Mouse (Mus musculus): ENCODE results near the gene Ccr1l1. TPM values are rescaled to one million over a fixed set of nuclear protein-coding genes. Genes with fewer than 3 reads are reported as not detected.
"Not testable (repeated sequence)": the region's sequence is repeated elsewhere in the genome, so short reads cannot be mapped to it uniquely, and the experiment has no call there.

The Ccr1l1 gene
- polyA plus RNA-seq, 1 experiment from 2014 or later: not detected

DNA sequence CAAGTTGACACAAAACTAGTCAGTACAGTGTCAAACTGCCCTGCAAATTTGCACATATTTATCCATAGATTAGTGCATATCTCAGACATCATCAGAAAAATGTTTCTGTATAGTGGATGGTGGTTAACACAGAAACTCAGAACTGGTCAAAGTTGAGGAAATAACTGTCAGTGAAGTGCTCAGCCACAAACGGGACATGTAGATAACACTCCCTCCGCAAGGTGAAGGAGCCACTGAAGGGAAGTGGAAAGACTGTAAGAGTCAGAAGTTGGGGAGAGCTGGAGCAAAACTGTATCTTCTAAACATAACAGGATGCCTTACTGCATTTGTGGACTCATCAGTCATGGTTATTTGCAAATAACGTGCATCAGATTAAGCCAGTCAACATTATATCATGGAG is 19.5 kb upstream of the Ccr1l1 start:
- H3K4me2 ChIP-seq (ENCODE audit: low read depth, low read length): no peak overlapping the region
- no peaks in the 10 kb centered on the region for H3K27me3 ChIP-seq (ENCODE audit: control insufficient read depth, insufficient read depth, low read length)
- H3K4me1 ChIP-seq (ENCODE audit: control insufficient read depth, insufficient read depth, low read length): no peaks in the 10 kb centered on the region
- no peak for DNase-seq (ENCODE audit: low spot score)
- H3K27ac ChIP-seq (replicated peaks; ENCODE audit: low read depth, low read length): no peak overlapping the region
- WGBS: 77% methylated on average over 3 of the region's 3 CpGs
- no peaks in the 10 kb centered on the region for H3K9me3 ChIP-seq (replicated peaks; ENCODE audit: control insufficient read depth, low read length)
- no peak overlapping the region for H3K4me3 ChIP-seq (ENCODE audit: low read depth, low read length)
- H3K36me3 ChIP-seq (replicated peaks; ENCODE audit: control insufficient read depth, insufficient read depth, low read depth, low read length): no peaks in the 10 kb centered on the region
- ATAC-seq (replicated peaks; ENCODE audit: insufficient number of reproducible peaks, low FRiP score, low TSS enrichment, low read depth): no peak
- no peak overlapping the region for H3K9ac ChIP-seq (replicated peaks; ENCODE audit: low read length)

DNA sequence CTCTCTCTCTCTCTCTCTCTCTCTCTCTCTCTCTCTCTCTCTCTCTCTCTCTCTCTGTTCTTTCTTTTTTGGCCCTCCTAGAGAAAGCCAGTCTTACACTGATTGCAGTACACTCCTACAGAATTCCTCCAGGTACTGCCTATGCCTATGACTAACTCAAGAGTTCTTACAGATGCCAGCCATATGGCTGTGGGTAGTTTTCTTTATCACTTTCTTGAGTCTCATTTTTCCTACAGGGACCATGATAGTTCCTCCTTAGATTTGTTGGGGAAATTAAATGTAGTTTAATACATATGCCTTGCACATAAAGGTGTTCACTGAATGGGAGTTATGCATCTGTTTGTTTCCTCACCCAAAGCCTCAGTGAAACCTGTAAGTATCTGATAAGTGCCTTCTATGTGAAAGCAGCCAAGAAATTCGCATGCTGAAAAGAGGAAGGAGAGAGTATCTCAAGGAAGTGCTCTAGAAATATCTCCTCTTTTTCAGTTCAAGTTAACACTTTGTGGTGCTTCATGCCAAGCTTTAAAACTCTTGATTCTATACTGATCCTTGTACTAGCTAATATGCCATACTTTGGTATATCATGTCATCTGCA is 13.2 kb upstream of the Ccr1l1 start:
- H3K9me3 ChIP-seq (replicated peaks; ENCODE audit: control insufficient read depth, low read length): no peaks in the 10 kb centered on the region
- H3K27me3 ChIP-seq (ENCODE audit: control insufficient read depth, insufficient read depth, low read length): no peaks in the 10 kb centered on the region
- H3K4me1 ChIP-seq (ENCODE audit: control insufficient read depth, insufficient read depth, low read length): no peaks in the 10 kb centered on the region
- H3K9ac ChIP-seq (replicated peaks; ENCODE audit: low read length): no peak overlapping the region
- WGBS: 70% methylated on average over 1 of the region's 1 CpGs
- DNase-seq (ENCODE audit: low spot score) (no peak), ATAC-seq (replicated peaks; ENCODE audit: insufficient number of reproducible peaks, low FRiP score, low TSS enrichment, low read depth) (no peak)
- no peak overlapping the region for H3K4me2 ChIP-seq (ENCODE audit: low read depth, low read length)
- H3K36me3 ChIP-seq (replicated peaks; ENCODE audit: control insufficient read depth, insufficient read depth, low read depth, low read length): no peaks in the 10 kb centered on the region
- no peak overlapping the region for H3K27ac ChIP-seq (replicated peaks; ENCODE audit: low read depth, low read length)
- no peak overlapping the region for H3K4me3 ChIP-seq (ENCODE audit: low read depth, low read length)

DNA sequence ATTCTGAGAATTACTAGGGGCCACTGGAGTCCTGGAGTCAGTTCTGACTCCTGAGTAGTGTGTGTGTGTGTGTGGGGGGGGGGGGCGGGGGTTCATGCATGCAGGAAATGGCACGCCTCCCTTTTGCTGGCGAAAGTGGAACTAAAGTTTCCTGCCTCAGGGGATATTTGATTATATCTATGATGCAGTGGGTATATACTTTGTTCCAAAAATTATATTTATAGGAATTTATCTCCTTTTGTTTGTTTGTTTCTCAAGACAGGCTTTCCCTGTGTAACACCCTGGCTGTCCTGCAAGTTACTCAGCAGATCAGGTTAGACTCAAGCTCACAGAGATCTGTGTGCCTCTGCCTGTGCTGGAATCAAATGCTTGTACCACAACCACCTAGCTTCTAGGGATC is 11.5 kb upstream of the Ccr1l1 start:
- Histone ChIP-seq H3K27ac (replicated peaks; ENCODE audit: low read depth, low read length) (no peak overlapping the region), H3K9me3 (replicated peaks; ENCODE audit: control insufficient read depth, low read length) (no peaks in the 10 kb centered on the region), H3K4me2 (ENCODE audit: low read depth, low read length) (no peak overlapping the region), H3K9ac (replicated peaks; ENCODE audit: low read length) (no peak overlapping the region), H3K36me3 (replicated peaks; ENCODE audit: control insufficient read depth, insufficient read depth, low read depth, low read length) (no peaks in the 10 kb centered on the region), H3K27me3 (ENCODE audit: control insufficient read depth, insufficient read depth, low read length) (no peaks in the 10 kb centered on the region), H3K4me1 (ENCODE audit: control insufficient read depth, insufficient read depth, low read length) (no peaks in the 10 kb centered on the region), H3K4me3 (ENCODE audit: low read depth, low read length) (no peak overlapping the region)
- no peak for ATAC-seq (replicated peaks; ENCODE audit: insufficient number of reproducible peaks, low FRiP score, low TSS enrichment, low read depth)
- WGBS: 73% methylated on average over 3 of the region's 3 CpGs
- no peak for DNase-seq (ENCODE audit: low spot score)

DNA sequence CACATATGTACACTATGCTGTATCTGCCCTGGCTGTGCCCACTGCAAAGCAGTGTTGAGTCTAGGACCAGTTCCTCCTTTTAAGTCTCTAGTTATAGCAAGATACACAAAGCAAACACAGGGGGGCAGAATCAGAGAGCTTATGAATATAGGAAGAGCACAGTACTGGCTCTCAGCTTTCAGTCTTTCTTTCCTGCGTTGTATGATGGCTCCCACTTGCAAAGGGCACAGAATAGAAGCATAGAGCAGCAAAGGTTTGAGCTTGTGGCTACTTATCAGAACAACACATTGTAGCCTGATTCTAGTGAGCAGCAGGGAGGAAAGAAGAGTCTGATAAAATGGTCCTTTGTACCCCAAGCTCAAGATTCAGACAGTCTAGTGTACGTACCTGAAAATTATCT is 8.0 kb upstream of the Ccr1l1 start:
- no peak overlapping the region for H3K4me3 ChIP-seq (ENCODE audit: low read depth, low read length)
- 85% methylated on average over 2 of the region's 2 CpGs for WGBS
- H3K9me3 ChIP-seq (replicated peaks; ENCODE audit: control insufficient read depth, low read length): no peaks in the 10 kb centered on the region
- no peaks in the 10 kb centered on the region for H3K36me3 ChIP-seq (replicated peaks; ENCODE audit: control insufficient read depth, insufficient read depth, low read depth, low read length)
- H3K9ac ChIP-seq (replicated peaks; ENCODE audit: low read length): no peak overlapping the region
- H3K27ac ChIP-seq (replicated peaks; ENCODE audit: low read depth, low read length): no peak overlapping the region
- no peaks in the 10 kb centered on the region for H3K4me1 ChIP-seq (ENCODE audit: control insufficient read depth, insufficient read depth, low read length)
- no peak for ATAC-seq (replicated peaks; ENCODE audit: insufficient number of reproducible peaks, low FRiP score, low TSS enrichment, low read depth)
- DNase-seq (ENCODE audit: low spot score): peak; percentile 2
- H3K4me2 ChIP-seq (ENCODE audit: low read depth, low read length): no peak overlapping the region
- no peaks in the 10 kb centered on the region for H3K27me3 ChIP-seq (ENCODE audit: control insufficient read depth, insufficient read depth, low read length)

DNA sequence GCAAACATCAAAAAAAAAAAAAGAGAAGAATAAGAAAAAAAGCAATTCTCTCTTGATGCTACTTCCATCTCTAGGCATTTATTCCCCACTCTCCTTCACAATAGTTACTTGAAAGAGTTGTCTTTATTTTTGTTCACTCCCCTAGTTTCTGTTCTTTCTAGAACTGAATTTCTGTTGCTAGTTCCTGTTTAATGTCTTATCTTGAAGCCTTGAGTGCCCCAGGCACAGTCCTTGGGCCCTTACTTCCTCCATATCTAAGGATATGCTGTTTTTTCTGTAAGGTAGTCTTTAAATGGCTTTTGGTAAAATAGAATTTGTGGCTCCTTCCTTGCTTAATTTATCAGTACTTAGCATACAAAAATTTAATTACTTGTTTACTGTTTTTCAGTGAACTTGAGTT is 6.7 kb upstream of the Ccr1l1 start:
- H3K9me3 ChIP-seq (replicated peaks; ENCODE audit: control insufficient read depth, low read length): no peaks in the 10 kb centered on the region
- ATAC-seq (replicated peaks; ENCODE audit: insufficient number of reproducible peaks, low FRiP score, low TSS enrichment, low read depth) (no peak), DNase-seq (ENCODE audit: low spot score) (no peak)
- H3K4me1 ChIP-seq (ENCODE audit: control insufficient read depth, insufficient read depth, low read length): no peaks in the 10 kb centered on the region
- H3K4me3 ChIP-seq (ENCODE audit: low read depth, low read length): no peak overlapping the region
- no peak overlapping the region for H3K27ac ChIP-seq (replicated peaks; ENCODE audit: low read depth, low read length)
- H3K27me3 ChIP-seq (ENCODE audit: control insufficient read depth, insufficient read depth, low read length): no peaks in the 10 kb centered on the region
- no peaks in the 10 kb centered on the region for H3K36me3 ChIP-seq (replicated peaks; ENCODE audit: control insufficient read depth, insufficient read depth, low read depth, low read length)
- no peak overlapping the region for H3K4me2 ChIP-seq (ENCODE audit: low read depth, low read length)
- H3K9ac ChIP-seq (replicated peaks; ENCODE audit: low read length): no peak overlapping the region

DNA sequence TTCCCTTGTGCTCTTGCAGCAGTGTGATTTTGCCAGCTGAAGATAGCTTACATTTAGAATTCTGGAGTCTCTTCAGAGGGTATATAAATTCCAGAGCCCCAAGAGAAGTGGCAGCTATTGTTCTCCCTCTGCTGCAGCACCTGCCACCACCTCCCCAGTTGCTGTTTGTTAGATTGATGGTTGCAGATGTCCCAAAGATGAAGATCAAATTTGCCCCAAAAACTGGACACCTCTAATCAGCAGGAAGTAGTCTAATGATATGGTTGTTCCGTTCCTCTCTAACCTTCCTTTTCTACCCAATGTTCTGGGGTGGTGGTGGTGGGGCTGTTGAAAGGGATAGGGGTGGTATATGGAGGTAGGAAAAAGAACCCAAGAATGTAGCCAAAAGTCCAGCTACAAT is 4.5 kb upstream of the Ccr1l1 start:
- DNase-seq (ENCODE audit: low spot score): no peak
- no peaks in the 10 kb centered on the region for H3K9me3 ChIP-seq (replicated peaks; ENCODE audit: control insufficient read depth, low read length)
- no peaks in the 10 kb centered on the region for H3K27me3 ChIP-seq (ENCODE audit: control insufficient read depth, insufficient read depth, low read length)
- no peak overlapping the region for H3K27ac ChIP-seq (replicated peaks; ENCODE audit: low read depth, low read length)
- H3K4me3 ChIP-seq (ENCODE audit: low read depth, low read length): no peak overlapping the region
- no peak overlapping the region for H3K9ac ChIP-seq (replicated peaks; ENCODE audit: low read length)
- 91% methylated on average over 1 of the region's 1 CpGs for WGBS
- H3K4me1 ChIP-seq (ENCODE audit: control insufficient read depth, insufficient read depth, low read length): no peaks in the 10 kb centered on the region
- no peaks in the 10 kb centered on the region for H3K36me3 ChIP-seq (replicated peaks; ENCODE audit: control insufficient read depth, insufficient read depth, low read depth, low read length)
- no peak overlapping the region for H3K4me2 ChIP-seq (ENCODE audit: low read depth, low read length)
- no peak for ATAC-seq (replicated peaks; ENCODE audit: insufficient number of reproducible peaks, low FRiP score, low TSS enrichment, low read depth)

DNA sequence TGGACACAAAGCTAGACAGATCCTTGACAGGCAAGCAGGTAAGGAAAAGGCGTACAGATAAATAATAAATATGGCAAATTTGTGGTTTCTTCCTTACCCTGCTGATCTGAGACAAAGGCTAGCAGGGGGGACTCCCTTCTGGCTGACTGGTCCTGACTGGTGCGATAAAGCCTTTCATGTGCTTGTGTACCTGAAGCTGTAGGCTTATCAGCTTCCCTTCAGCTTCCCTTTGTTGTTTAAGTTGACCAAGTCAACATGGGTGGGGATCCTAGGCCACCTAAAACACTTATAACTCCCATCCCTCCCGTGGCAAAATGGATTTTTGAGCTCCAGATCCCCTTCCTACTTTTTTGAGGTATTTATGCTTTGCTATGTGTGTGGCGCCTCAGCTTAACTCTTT is 3.7 kb upstream of the Ccr1l1 start:
- no peak for ATAC-seq (replicated peaks; ENCODE audit: insufficient number of reproducible peaks, low FRiP score, low TSS enrichment, low read depth)

DNA sequence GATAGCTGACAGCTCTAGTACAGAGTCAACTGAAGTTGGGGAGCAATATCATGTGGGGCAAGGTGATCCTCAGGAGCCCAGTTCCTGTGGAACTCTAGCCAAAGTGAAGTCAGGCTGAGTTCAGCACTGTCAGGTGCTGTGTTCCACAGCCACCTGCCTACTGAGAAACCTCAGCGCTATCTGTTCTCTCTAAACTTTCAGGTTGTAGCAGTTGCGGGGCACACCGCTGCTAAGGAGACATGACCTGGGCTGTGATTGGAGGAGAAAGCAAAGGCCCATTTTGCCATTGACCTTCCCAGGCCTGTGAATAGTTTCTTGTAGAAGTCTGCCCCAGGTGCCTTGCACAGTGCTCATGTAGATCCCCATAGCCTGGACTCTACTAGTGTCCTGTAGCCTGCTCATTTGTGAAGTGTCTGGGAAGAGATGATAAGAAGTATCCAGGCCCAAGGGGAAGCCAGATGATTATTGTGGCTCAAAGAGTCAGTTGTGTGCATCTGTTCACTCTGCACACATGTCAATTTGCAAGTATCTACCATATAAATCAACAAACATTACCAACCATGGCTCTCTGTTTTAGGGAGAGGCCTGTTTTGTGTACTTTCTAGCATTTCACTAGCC is 2.8 kb upstream of the Ccr1l1 start:
- not testable (repeated sequence) for H3K4me2 ChIP-seq (ENCODE audit: low read depth, low read length); H3K27ac ChIP-seq (replicated peaks; ENCODE audit: low read depth, low read length); H3K36me3 ChIP-seq (replicated peaks; ENCODE audit: control insufficient read depth, insufficient read depth, low read depth, low read length); DNase-seq (ENCODE audit: low spot score); H3K9me3 ChIP-seq (replicated peaks; ENCODE audit: control insufficient read depth, low read length); H3K4me3 ChIP-seq (ENCODE audit: low read depth, low read length); H3K4me1 ChIP-seq (ENCODE audit: control insufficient read depth, insufficient read depth, low read length); H3K27me3 ChIP-seq (ENCODE audit: control insufficient read depth, insufficient read depth, low read length); H3K9ac ChIP-seq (replicated peaks; ENCODE audit: low read length); ATAC-seq (replicated peaks; ENCODE audit: insufficient number of reproducible peaks, low FRiP score, low TSS enrichment, low read depth)
- no CpG with 5 or more reads among the region's 3 CpGs for whole genome bisulfite sequencing

More for the DNA sequence above, 3.7 kb upstream of the Ccr1l1 start:
- Histone ChIP-seq H3K27ac (replicated peaks; ENCODE audit: low read depth, low read length) (no peak overlapping the region), H3K36me3 (replicated peaks; ENCODE audit: control insufficient read depth, insufficient read depth, low read depth, low read length) (no peaks in the 10 kb centered on the region), H3K4me3 (ENCODE audit: low read depth, low read length) (no peak overlapping the region), H3K4me1 (ENCODE audit: control insufficient read depth, insufficient read depth, low read length) (no peaks in the 10 kb centered on the region), H3K27me3 (ENCODE audit: control insufficient read depth, insufficient read depth, low read length) (no peaks in the 10 kb centered on the region), H3K4me2 (ENCODE audit: low read depth, low read length) (no peak overlapping the region), H3K9ac (replicated peaks; ENCODE audit: low read length) (no peak overlapping the region), H3K9me3 (replicated peaks; ENCODE audit: control insufficient read depth, low read length) (no peaks in the 10 kb centered on the region)
- no peak for DNase-seq (ENCODE audit: low spot score)
- WGBS: 82% methylated on average over 4 of the region's 4 CpGs

Measured in embryonic facial prominence, embryonic 11.5 days (tissue).